Mouse (Mus musculus): ENCODE results near the gene Pank4. TPM values are rescaled to one million over a fixed set of nuclear protein-coding genes. Genes with fewer than 3 reads are reported as not detected.

Pank4 gene
- polyA plus RNA-seq, 1 experiment from 2014 or later, result 48.4 TPM

- Histone ChIP-seq H3K9ac (ENCODE audit: low read length) (no peak overlapping the region), H3K4me3 (ENCODE audit: low read length) (no peak overlapping the region), H3K9me3 (ENCODE audit: control insufficient read depth, low read length) (no peaks in the 10 kb centered on the region), H3K27ac (ENCODE audit: low read length) (no peak overlapping the region), H3K27me3 (ENCODE audit: control insufficient read depth, insufficient read depth, low read depth, low read length) (no peaks in the 10 kb centered on the region), H3K4me1 (replicated peaks; ENCODE audit: control insufficient read depth, insufficient read depth, low read length) (peaks cover 19% of the 10 kb centered on the region), H3K4me2 (ENCODE audit: low read depth, low read length) (no peak overlapping the region), H3K36me3 (ENCODE audit: control insufficient read depth, insufficient read depth, low read length) (no peaks in the 10 kb centered on the region)
- WGBS, result 57% methylated on average over 9 of the region's 9 CpGs
- no peak for ATAC-seq (ENCODE audit: low read depth)
Measured at GRCm38 (mm10) chr4:155020813-155021212, 56.9 kb downstream of the Pank4 start.

GRCm38 (mm10) chr4:155022228-155022855, 58.4 kb downstream of the Pank4 start:
- Histone ChIP-seq H3K36me3 (ENCODE audit: control insufficient read depth, insufficient read depth, low read length) (no peaks in the 10 kb centered on the region), H3K4me2 (ENCODE audit: low read depth, low read length) (no peak overlapping the region), H3K27ac (ENCODE audit: low read length) (no peak overlapping the region), H3K9me3 (ENCODE audit: control insufficient read depth, low read length) (no peaks in the 10 kb centered on the region), H3K4me1 (replicated peaks; ENCODE audit: control insufficient read depth, insufficient read depth, low read length) (peaks cover 19% of the 10 kb centered on the region), H3K27me3 (ENCODE audit: control insufficient read depth, insufficient read depth, low read depth, low read length) (no peaks in the 10 kb centered on the region), H3K4me3 (ENCODE audit: low read length) (no peak overlapping the region), H3K9ac (ENCODE audit: low read length) (no peak overlapping the region)
- ATAC-seq (ENCODE audit: low read depth), result no peak
- 59% methylated on average over 7 of the region's 7 CpGs for WGBS

- H3K27me3 ChIP-seq (ENCODE audit: control insufficient read depth, insufficient read depth, low read depth, low read length), result no peaks in the 10 kb centered on the region
- ATAC-seq (ENCODE audit: low read depth), result no peak
- H3K9ac ChIP-seq (ENCODE audit: low read length), result no peak overlapping the region
- peaks cover 16% of the 10 kb centered on the region for H3K4me1 ChIP-seq (replicated peaks; ENCODE audit: control insufficient read depth, insufficient read depth, low read length)
- no peaks in the 10 kb centered on the region for H3K36me3 ChIP-seq (ENCODE audit: control insufficient read depth, insufficient read depth, low read length)
- WGBS, result 75% methylated on average over 11 of the region's 11 CpGs
- H3K27ac ChIP-seq (ENCODE audit: low read length), result no peak overlapping the region
- no peak overlapping the region for H3K4me2 ChIP-seq (ENCODE audit: low read depth, low read length)
- H3K9me3 ChIP-seq (ENCODE audit: control insufficient read depth, low read length), result no peaks in the 10 kb centered on the region
- no peak overlapping the region for H3K4me3 ChIP-seq (ENCODE audit: low read length)
Measured at GRCm38 (mm10) chr4:155024170-155025010, 60.5 kb downstream of the Pank4 start.

Other genes with a start within 250 kb of the Pank4 start
- gene Ttc34, start 126.7 kb upstream of the Pank4 start, polyA plus RNA-seq (2015; fragmentation: Nextera tagmentation; extraction: Ambion mirVana), result 0.19 and 0.21 TPM in 2 replicates
- gene Mmel1, start 94.5 kb upstream of the Pank4 start, polyA plus RNA-seq (2015; fragmentation: Nextera tagmentation; extraction: Ambion mirVana), result 0.15 and 0.35 TPM in 2 replicates
- 31.4 and 34.6 TPM in 2 replicates for gene Fam213b, start 65.0 kb upstream of the Pank4 start, polyA plus RNA-seq (2015; fragmentation: Nextera tagmentation; extraction: Ambion mirVana)
- 1.7 and 1.9 TPM in 2 replicates for gene Tnfrsf14, start 35.6 kb upstream of the Pank4 start, polyA plus RNA-seq (2015; fragmentation: Nextera tagmentation; extraction: Ambion mirVana)
- gene Hes5, start 3.2 kb upstream of the Pank4 start, polyA plus RNA-seq (2015; fragmentation: Nextera tagmentation; extraction: Ambion mirVana), result 0.54 and 0.55 TPM in 2 replicates
- 11.4 and 14.9 TPM in 2 replicates for gene Plch2, start 92.7 kb downstream of the Pank4 start, polyA plus RNA-seq (2015; fragmentation: Nextera tagmentation; extraction: Ambion mirVana)
- gene Pex10, start 102.9 kb downstream of the Pank4 start, polyA plus RNA-seq (2015; fragmentation: Nextera tagmentation; extraction: Ambion mirVana), result 26.8 and 27.4 TPM in 2 replicates
- 150 and 157 TPM in 2 replicates for gene Rer1, start 122.3 kb downstream of the Pank4 start, polyA plus RNA-seq (2015; fragmentation: Nextera tagmentation; extraction: Ambion mirVana)
- 6.3 and 6.9 TPM in 2 replicates for gene Morn1, start 122.5 kb downstream of the Pank4 start, polyA plus RNA-seq (2015; fragmentation: Nextera tagmentation; extraction: Ambion mirVana)